Mouse (Mus musculus): ENCODE data around the gene Zfp385c.
A peak's percentile ranks its signal among the peaks of the same experiment; 100 is the strongest.
"Not testable (repeated sequence)": the region's sequence is repeated elsewhere in the genome, so short reads cannot be mapped to it uniquely, and the experiment has no call there.

Zfp385c gene

DNA sequence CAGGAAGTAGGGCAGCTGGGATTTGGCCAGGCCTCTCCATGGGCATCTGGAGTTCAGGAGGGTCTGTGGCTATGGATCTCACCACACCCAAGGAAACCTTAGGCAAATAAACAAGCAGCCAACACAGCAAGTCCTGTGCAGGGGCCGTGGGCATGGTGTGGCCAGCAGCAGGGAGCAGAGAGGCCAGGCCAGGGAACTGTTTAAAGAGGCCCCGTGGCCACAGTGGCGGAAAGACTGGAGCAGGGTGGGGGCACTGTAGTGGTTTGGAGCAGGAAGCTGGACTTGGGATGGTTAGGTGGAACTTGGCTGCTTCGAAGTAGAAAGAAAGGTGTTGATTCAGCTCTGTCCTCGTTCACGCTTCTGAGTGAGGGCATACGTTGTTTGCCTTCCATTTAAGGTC is 5.0 kb downstream of the Zfp385c start:
- no peak for DNase-seq (ENCODE audit: low spot score in 2 of 2)

DNA sequence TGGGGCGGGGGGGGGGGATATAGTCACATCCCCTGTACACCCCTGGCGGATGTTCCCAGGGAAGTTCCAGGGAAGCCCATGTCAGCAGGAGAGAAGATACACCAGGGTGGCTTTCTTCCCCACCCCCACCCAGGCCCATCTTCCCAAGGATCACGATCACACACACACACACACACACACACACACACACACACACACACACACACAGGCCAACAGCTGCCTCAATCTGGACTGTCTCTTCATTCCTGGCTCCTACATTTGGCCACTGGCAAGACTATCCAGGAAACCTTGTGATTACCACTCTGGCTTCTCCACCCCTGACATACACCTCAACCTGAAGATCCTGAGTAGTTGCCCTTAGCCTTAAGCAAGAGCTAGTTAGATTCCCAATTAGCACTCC is 6.9 kb downstream of the Zfp385c start:
- DNase-seq (ENCODE audit: low spot score in 2 of 2): no peak

DNA sequence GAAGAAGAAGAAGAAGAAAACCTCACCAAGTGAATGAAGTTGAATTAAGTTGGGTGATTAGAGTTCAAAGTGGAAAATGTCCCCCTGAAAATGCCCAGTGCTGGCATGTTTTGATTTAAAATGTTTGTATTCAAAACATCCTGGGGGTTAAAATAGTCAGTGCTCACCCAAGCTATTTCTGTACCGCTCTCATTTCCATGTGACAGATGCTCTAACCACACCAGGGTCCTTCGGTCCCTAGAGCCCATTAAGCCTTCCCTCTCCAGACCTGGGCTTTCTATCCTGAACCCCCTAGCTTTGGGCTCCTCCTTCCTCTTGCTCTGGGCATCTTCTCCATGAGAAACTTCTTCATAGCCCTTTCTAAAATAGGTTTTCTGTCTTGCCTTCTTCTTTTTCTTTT is 8.2 kb downstream of the Zfp385c start:
- DNase-seq (ENCODE audit: low spot score in 2 of 2): no peak

DNA sequence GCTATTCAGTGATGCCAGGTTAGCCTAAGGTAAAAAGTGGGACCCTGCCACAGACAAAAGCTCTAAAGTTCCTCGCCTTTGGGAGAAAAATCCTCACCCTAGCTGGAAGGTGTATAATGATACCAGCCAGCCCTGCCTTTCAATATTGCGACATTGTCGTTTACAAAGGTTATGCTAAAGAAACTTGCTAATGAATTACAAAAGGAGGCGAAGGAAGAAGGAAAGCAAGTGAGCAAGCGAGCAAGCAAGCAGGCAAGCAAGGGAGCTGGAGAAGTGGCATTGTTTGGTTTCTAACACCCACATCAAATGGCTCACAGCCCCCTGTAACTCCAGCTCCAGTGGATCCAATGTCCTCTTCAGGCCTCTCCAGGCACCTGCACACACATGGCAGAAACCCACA is 9.7 kb downstream of the Zfp385c start:
- DNase-seq (ENCODE audit: low spot score in 2 of 2): no peak

DNA sequence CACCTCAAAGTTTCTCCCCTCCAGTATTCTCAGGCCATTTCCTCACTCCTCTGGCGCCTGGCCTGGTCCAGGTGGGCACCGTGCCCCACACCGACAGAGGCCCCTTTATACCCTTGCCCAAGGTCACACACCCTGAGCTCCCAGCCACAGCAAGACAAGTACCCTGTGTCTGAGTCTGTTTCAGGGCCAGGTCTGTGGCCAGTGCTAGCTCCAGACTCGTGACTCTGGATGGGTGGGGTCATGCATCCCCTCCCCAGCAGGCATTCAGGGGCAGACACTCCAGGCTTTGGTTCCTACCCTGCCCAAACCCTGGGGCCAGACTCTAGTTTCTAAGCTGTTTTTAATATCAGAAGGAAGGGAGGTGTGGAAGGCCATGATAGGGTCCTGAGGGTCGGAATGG is 10.4 kb downstream of the Zfp385c start:
- no peak for DNase-seq (ENCODE audit: low spot score in 2 of 2)

DNA sequence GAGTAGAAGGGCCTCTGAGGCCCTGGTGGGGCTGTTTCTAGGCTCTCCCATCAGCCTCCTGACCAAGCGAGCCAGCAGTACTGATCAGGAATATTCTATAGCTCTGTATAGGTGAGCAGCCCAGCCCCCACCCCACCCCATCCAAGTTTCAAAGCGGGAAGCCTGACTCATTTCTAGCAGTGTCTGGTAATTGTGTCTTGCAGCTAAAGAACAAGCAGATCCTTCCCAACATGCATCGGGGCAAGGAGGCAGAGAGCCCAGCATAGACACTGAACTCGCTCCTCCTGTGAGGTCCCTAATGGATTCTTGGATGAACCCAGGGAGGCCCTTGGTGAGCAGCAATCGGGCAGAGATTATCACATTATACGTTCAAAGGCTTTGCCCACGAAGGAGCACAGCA is 14.4 kb downstream of the Zfp385c start:
- DNase-seq (ENCODE audit: low spot score in 2 of 2): no peak

DNA sequence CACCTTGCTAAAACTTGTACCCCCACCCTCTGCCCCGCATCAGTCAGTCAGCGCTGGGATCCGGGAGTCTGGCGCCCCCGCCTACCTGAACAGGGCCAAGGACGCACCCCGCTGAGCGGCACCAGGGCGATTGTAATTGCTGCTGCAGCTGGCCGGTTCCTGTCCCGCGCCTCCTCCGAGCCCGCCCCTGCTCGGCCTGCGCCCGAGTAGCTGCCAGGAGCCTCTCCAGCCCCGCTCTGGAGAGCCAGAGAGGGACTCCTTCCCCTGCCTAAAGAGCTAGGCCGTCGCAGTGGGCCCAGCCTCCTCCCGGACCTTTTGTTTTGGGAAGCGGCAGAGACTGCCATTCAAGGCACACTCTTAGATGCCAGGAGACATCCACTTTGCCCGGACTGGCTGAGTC is 19.1 kb downstream of the Zfp385c start:
- DNase-seq (ENCODE audit: low spot score in 2 of 2): peak in 1 of 2 experiments; percentile 42

DNA sequence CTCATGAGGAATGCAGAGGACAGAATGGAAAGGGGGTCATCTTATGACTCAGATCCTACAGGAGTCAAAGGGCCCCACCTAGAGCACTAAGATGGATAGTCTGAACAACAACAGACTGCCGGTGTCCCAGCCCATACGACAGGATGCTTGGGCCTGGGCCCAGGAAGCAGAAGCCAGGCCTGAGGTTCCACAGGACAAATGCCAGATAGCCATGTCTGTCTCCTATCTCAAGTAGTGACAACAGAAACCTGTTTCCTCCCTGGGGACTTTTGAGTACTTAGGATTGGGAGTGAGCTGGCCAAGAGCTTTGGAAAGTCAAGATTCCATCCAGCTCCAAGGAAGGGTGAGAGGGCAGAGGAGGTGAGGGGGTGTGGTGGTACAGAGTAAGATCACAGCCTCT is 20.3 kb downstream of the Zfp385c start:
- DNase-seq (ENCODE audit: low spot score in 2 of 2): no peak

DNA sequence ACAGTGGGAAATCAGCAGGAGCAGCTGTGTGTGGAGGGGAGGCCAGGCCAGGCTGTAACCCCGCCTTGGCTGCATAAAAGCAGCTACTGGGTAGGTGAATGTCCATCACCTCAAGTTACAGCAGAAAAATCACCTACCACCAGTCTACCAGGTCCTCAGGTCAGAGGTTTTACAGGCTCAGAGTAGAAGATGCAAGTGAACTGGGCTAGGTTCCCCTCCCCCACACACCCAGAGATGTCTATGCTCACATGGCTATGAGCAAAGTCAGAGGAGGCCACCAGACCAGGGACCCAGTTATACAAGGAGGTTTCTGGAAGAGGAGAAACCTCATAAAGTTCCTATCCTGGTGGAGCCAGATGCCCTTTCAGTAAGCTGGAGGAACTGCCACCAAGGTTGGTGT is 21.2 kb downstream of the Zfp385c start:
- DNase-seq (ENCODE audit: low spot score in 2 of 2): no peak

DNA sequence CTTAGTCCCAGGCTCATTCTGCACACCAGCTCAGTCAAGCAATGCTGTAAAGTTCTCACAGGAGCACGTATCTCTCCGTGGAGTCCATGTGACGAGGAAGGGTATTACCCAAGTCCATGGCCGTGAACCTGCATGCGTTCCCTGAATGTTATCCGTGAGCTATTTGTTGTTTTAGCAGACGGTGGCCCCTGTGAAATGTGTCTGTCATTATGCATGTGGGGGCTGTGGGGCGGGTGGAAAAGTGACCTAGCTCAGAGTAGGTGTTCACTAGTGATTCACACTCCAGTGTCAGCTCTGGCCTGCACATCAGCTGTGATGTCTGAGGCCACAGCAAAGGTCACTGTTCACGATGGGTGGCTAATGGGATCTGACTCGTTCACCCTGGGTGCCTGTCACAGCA is 32.4 kb downstream of the Zfp385c start:
- no peak for DNase-seq (ENCODE audit: low spot score in 2 of 2)

DNA sequence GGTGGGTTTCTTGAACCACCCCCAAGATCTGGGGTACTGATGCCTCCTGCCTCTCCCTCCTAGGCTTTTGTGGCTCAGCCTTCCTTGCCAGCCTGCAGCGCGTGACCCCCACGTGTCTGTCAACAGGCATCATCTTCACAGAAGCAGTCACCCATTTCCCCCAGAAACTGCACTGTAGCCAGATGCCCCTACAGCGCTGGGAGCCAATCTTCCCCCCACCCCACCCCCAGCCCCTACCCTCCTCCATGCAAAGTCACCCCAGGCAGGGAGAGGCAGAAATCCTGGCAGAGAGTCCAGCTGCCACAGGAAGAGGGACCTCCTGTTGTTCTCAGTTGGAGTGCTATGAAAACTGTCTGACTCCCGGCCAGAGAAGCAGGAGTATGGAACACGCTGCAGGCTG is 35.8 kb downstream of the Zfp385c start:
- peak; percentile 45 to 79 for DNase-seq (ENCODE audit: low spot score in 2 of 2)

DNA sequence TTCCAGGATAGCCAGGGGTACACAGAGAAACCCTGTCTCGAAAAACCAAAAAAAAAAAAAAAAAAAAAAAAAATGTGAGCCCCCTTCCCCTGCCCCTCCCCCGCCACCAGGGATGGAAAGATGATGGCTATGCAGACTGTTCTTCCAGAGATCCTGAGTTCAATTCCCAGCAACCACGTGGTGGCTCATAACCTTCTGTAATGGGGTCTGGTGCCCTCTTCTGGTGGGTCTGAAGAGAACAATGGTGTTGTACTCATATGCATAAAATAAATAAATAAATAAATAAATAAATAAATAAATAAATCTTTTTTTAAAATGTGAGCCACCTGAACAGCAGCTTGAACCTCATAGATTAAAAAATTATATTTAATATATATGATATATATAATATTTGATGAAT is 36.7 kb downstream of the Zfp385c start:
- DNase-seq (ENCODE audit: low spot score in 2 of 2): not testable (repeated sequence)

DNA sequence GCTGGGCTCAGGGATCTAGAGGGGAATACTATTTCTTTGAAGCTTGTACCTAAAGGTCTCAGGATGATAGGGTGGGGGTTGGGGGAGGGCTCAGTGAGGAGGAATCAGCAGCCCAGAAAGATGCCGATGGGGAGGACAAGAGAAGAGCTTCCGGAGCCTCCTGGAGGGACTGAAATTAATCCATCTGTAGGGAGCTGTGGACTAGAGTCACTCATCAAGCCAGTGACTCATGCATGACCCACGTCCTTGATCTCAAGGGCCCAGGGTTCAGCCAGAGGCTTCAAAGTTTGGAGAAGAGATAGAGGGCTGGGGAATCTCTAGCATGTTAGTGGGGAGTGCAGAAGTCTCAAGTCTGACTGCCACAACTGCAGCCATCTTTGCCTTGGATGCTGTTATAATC is 40.5 kb downstream of the Zfp385c start:
- no peak for DNase-seq (ENCODE audit: low spot score in 2 of 2)

DNA sequence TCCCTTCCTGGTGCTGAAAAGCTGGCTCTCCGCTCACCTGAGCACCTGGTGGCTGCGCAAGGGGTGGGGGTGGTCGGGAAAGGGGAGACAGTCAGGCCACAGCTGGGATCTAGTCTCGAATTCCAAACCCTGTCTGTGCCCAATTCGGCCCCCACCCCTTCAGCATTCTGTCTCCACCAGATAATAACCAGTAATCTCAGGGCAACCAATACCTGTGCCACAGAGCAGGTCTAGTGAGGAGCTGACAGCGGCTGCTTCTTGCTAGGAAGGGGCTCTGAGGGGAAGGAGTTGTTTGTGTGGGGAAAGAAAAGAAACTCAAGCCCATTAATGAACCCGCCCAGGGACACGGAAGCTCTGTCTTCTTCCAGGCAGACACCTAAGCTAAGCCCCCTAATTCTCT is 41.0 kb downstream of the Zfp385c start:
- DNase-seq (ENCODE audit: low spot score in 2 of 2): no peak

DNA sequence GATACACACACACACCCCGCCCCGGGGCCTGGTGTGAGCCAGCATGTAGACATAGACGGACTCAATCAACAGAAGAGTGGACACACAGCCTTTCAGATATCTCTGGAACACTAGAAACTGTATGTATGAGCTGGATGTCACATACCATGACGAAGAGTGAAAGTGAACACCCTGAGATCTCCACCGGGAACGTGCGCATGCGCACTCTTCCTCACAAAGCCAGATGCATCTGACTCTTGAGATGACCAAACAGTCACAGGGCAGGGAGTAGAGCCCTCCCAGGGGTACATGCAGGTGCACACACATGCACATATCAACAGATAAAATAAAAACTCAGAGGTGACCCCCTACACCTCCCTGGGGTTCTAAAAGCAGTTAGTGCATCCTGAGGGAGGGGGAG is 43.9 kb downstream of the Zfp385c start:
- DNase-seq (ENCODE audit: low spot score in 2 of 2): no peak

DNA sequence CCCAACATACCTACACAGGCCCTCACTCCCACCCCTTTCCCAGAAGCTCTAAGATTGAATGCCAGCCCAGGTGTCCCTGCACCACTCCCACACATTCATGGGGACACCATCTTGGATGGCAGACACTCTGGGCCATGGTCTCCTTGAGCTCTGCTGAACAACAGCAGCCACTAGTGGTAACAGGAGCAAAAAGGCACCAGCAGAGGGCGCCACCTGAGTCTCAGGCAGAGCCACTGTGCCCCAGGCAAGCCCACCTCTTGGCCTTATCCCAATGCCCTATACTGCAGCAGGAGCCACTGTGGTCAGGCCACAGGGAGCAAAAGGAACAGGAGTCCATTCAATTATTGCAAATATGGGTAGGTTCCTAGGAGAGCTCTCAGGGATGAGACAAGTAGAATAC is 46.0 kb downstream of the Zfp385c start:
- peak in 1 of 2 experiments; percentile 67 for DNase-seq (ENCODE audit: low spot score in 2 of 2)

DNA sequence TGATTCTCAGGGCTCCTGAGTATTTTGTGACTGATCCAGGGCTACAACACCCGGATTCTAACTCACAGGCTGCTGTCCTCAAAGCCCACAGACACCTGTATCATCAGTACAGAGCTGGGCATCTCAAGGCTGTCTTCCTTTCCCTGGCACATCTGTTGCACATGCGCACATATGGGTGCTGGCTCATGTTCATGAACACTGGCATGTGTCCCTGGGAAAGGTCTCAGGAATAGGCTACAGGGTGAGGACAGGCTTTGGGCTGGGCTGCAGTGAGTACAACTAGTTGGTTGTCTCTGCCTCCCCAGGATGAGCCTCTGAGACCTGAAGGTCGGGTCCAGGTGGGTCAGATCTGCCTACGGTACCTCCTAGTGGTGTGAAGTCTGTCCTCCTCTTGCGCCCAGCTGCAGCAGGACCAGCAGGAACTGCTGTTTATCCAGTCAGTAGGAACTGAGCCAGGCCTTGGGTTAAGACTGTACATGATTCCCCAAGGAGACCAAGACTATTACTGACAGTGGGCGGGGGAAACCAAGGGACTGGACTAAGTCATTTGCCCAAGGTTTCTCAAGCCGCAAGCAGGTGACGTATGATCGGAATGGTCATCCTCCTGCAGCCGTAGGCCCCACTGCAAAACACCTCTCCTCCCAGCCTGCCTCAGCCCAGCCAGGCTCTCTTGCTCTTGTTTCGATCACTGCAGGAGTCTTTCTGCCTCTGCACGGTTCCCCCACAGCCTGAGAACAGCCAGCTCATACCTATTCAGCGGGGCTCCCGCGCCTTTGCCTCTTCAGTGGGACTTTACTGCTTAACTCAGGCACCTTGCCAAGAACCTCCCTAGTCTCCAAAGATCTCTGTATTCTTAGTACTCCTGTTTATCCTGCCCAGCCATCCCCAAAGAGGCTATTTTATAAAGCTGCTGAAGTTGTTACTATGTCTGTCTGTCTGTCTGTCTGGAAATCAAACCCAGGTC is 48.4 kb downstream of the Zfp385c start:
- no peak for DNase-seq (ENCODE audit: low spot score in 2 of 2)

DNA sequence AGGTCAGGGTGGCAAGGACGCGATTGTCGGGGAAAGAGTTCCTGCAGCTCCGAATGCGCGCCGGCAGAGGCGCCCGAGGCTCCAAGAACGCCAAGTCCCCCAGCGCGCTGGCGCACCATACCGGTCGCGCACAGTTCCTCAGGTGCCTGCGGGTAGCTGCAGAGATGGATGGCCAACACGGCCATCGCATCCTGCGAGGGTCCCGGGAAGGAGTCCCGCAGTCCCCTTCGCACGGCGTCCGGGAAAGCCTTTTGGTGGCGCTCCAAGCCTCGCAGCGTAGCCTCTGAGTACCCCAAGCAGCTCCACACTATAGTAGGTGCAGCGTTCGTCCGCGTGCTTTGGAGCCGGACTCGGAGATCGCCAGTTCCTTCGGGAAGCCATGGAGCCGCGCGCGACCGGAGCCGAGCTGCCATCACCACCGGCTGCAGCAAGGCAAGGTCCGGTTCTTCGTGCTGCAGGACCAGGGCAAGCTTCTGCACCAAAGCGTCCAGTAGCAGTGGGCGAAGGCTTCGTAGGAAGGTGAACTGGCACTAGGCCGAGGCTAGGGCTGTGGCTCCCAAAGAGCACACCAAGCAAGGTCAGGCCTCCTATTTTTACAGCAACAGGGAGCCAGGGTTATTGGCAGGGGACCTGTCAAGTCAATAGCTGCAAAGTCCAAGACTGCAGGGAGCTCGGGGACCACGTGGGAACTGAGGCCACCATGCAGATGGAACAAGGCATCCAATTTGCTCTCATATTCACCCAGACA is 51.9 kb downstream of the Zfp385c start:
- peak in 1 of 2 experiments; percentile 51 for DNase-seq (ENCODE audit: low spot score in 2 of 2)

DNA sequence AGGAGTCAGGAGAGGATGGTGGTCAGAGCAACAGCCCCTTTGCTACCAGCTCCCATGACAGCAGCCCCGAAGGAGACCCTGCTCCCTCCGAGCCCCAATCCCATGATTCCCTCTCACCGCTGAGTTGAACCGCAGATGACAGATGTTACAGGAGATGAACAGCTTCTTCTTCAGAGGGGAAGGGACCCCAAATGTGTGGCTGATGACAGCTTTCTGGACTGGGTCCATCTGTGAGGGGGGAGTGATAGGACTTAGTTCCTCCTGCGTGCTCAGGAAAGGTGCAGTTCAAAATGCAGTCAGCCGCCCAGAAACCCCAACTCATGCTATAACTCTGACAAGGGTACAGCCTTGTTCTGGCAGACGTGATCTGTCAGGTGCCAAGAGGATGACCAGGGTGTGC is 57.7 kb downstream of the Zfp385c start:
- DNase-seq (ENCODE audit: low spot score in 2 of 2): no peak

DNA sequence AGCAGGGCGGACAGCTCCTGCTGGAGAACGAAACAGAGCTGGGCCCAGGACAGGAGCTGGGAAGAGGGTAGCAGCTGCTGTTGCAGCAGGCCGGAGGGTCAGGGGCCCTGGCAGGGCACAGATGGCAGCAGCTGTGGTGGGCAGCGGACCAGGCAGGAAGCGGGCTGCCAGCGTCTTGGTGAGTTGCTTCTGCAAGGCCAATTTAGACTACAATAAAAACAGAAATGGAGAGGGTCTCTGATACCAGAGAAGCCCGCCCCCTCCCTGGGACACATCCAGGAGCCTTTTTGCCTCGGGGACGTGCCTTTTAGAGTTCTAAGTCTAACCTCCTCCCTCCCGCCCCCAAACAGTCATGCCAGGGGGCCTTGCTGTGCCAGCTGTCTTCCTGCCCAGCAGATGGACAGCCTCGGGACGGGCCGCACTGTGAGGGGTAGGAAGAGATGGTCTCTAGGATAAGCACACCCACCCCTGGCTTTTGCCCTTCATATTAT is 63.3 kb downstream of the Zfp385c start:
- peak; percentile 53 to 87 for DNase-seq (ENCODE audit: low spot score in 2 of 2)

DNA sequence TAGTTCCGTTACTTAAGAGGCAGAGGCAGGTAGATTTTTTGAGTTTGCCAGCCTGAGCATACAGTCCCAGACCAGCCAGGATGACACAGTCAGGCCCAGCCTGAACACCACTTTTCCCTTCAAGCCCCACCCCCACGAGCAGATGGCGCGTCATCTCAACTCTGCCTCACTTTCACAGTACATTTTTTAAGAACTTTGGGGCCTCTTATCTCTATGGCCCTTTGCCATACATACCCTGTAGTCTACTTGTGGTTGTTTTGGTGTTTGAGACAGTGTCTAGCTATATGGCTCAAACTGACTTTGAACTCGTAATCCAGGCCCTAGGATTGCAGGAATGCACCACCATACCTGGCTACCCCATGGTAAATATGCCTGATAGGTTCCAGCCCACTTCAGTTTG is 64.2 kb downstream of the Zfp385c start:
- DNase-seq (ENCODE audit: low spot score in 2 of 2): no peak

DNA sequence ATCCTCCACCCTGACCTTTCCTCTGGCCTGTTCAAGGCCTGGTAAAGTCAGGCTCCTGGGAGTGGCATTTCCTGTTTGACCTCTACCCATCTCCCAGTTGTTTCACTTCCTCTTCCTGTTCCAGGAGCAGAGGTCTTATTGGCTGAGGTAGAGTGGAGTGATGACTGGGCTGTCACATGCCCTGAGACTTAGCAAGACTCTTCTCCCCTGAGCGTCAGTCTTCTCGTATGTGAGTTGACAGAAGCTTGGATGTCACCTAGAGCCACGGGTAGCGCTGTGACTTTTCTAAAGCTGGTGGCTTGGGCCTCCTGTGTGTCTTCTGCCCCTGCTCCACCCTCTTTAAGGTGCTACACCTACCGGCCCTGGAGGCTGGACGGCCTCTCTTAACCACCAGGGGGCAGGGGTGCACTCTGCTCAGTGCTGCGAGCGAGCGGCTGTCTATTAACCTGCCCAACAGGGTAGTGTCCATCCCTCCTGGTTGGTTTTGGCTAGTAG is 65.5 kb downstream of the Zfp385c start:
- peak; percentile 59 to 79 for DNase-seq (ENCODE audit: low spot score in 2 of 2)
